Mouse (Mus musculus) CH12.LX (cell line): ENCODE data around the gene Cfap20.

Experiments
- CHD1 ChIP-seq: IDR thresholded peaks from 2 replicates; pipeline ENCODE4 v1.6.1; 2012; ENCODE audit warnings: low read depth, low read length, improper control_type of control experiment, inconsistent platforms
- CTCF ChIP-seq, 2 experiments: IDR thresholded peaks in 1 of 2; conservative IDR thresholded peaks in 1 of 2; 2 replicates each; pipeline ENCODE4 v1.5.1; 2011 to 2012; ENCODE audit warnings: low read depth in 2 of 2, low read length in 2 of 2, improper control_type of control experiment in 1 of 2, inconsistent platforms in 1 of 2, mild to moderate bottlenecking in 1 of 2, moderate library complexity in 1 of 2
- E2F4 ChIP-seq: IDR thresholded peaks from 2 replicates; pipeline ENCODE4 v1.6.1; 2011; ENCODE audit warnings: low read depth, low read length, improper control_type of control experiment; ENCODE audit not compliant: insufficient replicate concordance
- ELF1 ChIP-seq: IDR thresholded peaks from 2 replicates; pipeline ENCODE4 v1.6.1; 2014; ENCODE audit warnings: low read depth, mild to moderate bottlenecking, inconsistent platforms, low read length, improper control_type of control experiment
- GABPA ChIP-seq: IDR thresholded peaks from 2 replicates; pipeline ENCODE4 v1.6.1; 2012; ENCODE audit warnings: low read depth, low read length, improper control_type of control experiment, inconsistent platforms; ENCODE audit not compliant: insufficient replicate concordance
- IRF4 ChIP-seq: IDR thresholded peaks from 2 replicates; pipeline ENCODE4 v1.6.1; 2014; ENCODE audit warnings: low read depth, mild to moderate bottlenecking, inconsistent platforms, low read length, improper control_type of control experiment
- KAT2A ChIP-seq: IDR thresholded peaks from 2 replicates; pipeline ENCODE4 v1.6.1; 2012; ENCODE audit warnings: low read length, improper control_type of control experiment, inconsistent platforms; ENCODE audit not compliant: insufficient replicate concordance
- MAFK ChIP-seq: IDR thresholded peaks from 2 replicates; pipeline ENCODE4 v1.6.1; 2011; ENCODE audit warnings: low read length, improper control_type of control experiment; ENCODE audit not compliant: insufficient replicate concordance
- MAX ChIP-seq: IDR thresholded peaks from 2 replicates; pipeline ENCODE4 v1.6.1; 2011; ENCODE audit warnings: low read length, improper control_type of control experiment
- NELFE ChIP-seq: IDR thresholded peaks from 2 replicates; pipeline ENCODE4 v1.6.1; 2011; ENCODE audit warnings: low read depth, low read length, improper control_type of control experiment
- POLR2A ChIP-seq: IDR thresholded peaks from 2 replicates; pipeline ENCODE4 v1.6.1; 2011; ENCODE audit warnings: low read depth, mild to moderate bottlenecking, improper control_type of control experiment, low read length
- SMC3 ChIP-seq: IDR thresholded peaks from 2 replicates; pipeline ENCODE4 v1.6.1; 2011; ENCODE audit warnings: low read depth, low read length, improper control_type of control experiment
- USF1 ChIP-seq: IDR thresholded peaks from 2 replicates; pipeline ENCODE4 v1.6.1; 2014; ENCODE audit warnings: low read depth, mild to moderate bottlenecking, inconsistent platforms, low read length, improper control_type of control experiment
- ZMIZ1 ChIP-seq: IDR thresholded peaks from 2 replicates; pipeline ENCODE4 v1.6.1; 2012; ENCODE audit warnings: low read depth, mild to moderate bottlenecking, inconsistent platforms, low read length, improper control_type of control experiment

- TF ChIP-seq CTCF (conservative IDR thresholded peaks at IDR 0.05 in 1 of 2, IDR thresholded peaks at IDR 0.05 in 1 of 2; ENCODE audit: low read depth in 2 of 2, low read length in 2 of 2): no peak
- no peak for TF ChIP-seq IRF4
- no peak for TF ChIP-seq MAFK
- TF ChIP-seq ELF1: no peak
- TF ChIP-seq POLR2A: no peak
- TF ChIP-seq USF1: no peak
- no peak for TF ChIP-seq GABPA
- TF ChIP-seq ZMIZ1: no peak
- no peak for TF ChIP-seq MAX
- no peak for TF ChIP-seq NELFE
- no peak for TF ChIP-seq SMC3
- TF ChIP-seq E2F4: no peak
- no peak for TF ChIP-seq KAT2A
- TF ChIP-seq CHD1: no peak
Observed at GRCm38 (mm10) chr8:95435471-95435870, 802 bp upstream of the Cfap20 start.
